Mouse (Mus musculus): ENCODE results near the gene Ppcdc. TPM values are rescaled to one million over a fixed set of nuclear protein-coding genes. Genes with fewer than 3 reads are reported as not detected.

Ppcdc gene
- total and polyA plus RNA-seq, 3 experiments, result 38.8 to 50.3 (median 44.1) TPM

DNA sequence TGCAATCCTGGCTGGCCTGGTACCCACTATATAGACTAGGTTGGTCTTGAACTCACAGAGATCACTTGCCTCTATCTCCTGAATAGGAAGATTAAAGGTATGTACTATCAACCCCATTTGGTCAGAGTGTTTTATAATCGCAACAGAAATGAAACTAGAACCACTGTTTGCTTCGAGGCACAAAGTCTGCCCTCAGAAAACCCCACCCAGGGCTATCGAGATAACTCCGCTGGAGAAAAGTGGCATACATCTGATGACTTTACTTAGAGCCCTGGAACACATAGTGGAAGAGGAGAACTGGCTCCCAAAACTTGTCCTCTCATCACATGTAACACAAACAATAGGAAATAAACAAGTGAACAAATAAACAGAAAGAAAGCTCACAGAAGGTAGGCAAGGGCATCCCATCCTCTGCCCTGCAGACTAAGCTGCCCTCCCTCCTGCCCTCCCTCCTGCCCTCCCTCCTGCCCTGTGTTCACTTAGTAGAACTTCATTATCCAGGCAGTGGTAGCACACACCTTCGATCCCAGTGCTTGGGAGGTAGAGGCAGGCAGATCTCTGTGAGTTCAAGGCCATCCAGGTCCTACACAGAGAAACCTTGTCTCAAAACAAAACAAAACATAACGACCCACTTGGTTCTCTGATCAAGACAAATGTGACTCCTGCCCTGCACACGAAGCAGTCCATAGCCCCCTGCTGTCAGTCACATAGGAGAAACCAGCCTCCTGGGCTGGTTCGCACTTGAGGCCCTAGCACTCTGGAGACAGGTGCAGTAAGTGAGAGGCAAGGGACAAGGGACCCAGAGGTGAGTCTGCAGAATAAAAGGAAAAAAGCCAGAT is 12.9 kb upstream of the Ppcdc start:
- Histone ChIP-seq H3K4me2 (ENCODE audit: insufficient read depth, low read depth, poor library complexity, severe bottlenecking) (peak overlapping the region; percentile 14; the same call in 1 of the 2 replicates), H3K36me3 (replicated peaks in 1 of 2; ENCODE audit: control insufficient read depth in 1 of 2, insufficient read depth in 1 of 2, low read length in 1 of 2) (no peaks in the 10 kb centered on the region), H3K79me2 (replicated peaks; ENCODE audit: control insufficient read depth, extremely low read depth, insufficient read depth, poor library complexity, severe bottlenecking) (no peaks in the 10 kb centered on the region), H3K4me3 (replicated peaks in 1 of 3; ENCODE audit: low read depth in 2 of 3, low read length in 2 of 3, poor library complexity in 1 of 3) (no peak overlapping the region), H3K4me1 (ENCODE audit: control insufficient read depth in 1 of 2, insufficient read depth in 2 of 2) (no peaks in the 10 kb centered on the region), H3K27me3 (replicated peaks) (peaks cover 7% of the 10 kb centered on the region), H3K9me3 (replicated peaks; ENCODE audit: low read length) (peaks cover 7% of the 10 kb centered on the region), H3K9ac (ENCODE audit: insufficient read depth, low read depth) (no peak overlapping the region), H3K27ac (ENCODE audit: insufficient read depth, low read depth) (no peak overlapping the region)
- no peak for DNase-seq (ENCODE audit: extremely low read depth)
- no peak for TF ChIP-seq NRF1 (IDR thresholded peaks at IDR 0.05; ENCODE audit: low read depth, low read length)
- no peak for TF ChIP-seq RAD21 (IDR thresholded peaks at IDR 0.05; ENCODE audit: low read depth, low read length)
- TF ChIP-seq NELFE (IDR thresholded peaks at IDR 0.05; ENCODE audit: low read depth, low read length), result no peak
- no peak for TF ChIP-seq E2F4 (IDR thresholded peaks at IDR 0.05; ENCODE audit: insufficient replicate concordance, low read depth, low read length)
- TF ChIP-seq CHD2 (IDR thresholded peaks at IDR 0.05; ENCODE audit: low read length), result no peak
- TF ChIP-seq TBP (conservative IDR thresholded peaks at IDR 0.05; ENCODE audit: low read depth, low read length), result no peak
- dilution Hi-C loops (cut with MboI; ENCODE audit: extremely low pct_ligation_motif_present, extremely low pct_unique_long_range_greater_than_20kb, low sequenced_read_pairs) (no loop called here), in situ Hi-C loops (cut with MboI; ENCODE audit: low pct_ligation_motif_present, low pct_unique_long_range_greater_than_20kb, low sequenced_read_pairs) (no loop called here)

DNA sequence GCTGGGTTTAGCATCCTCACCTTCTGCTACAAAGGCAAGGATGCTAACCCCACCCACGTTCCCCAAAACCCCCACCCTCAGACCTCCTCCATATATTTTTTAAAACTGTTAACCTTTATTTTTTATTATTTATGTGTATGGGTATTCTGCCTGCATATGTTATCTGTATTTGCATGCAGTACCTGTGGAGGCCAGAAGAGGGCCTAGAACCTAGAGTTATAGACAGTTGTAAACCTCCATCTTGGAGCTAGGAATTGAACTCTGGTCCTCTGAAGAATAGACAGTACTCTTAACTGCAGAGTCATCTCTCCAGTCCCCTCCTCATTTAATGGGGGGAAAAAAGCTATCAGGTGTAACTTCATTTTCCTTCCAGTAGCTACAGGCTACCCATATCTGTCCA is 9.8 kb upstream of the Ppcdc start:
- DNase-seq (ENCODE audit: extremely low read depth), result no peak
- in situ Hi-C loops (cut with MboI; ENCODE audit: low pct_ligation_motif_present, low pct_unique_long_range_greater_than_20kb, low sequenced_read_pairs) (loop anchor here (10.0 kb wide), 1 partner anchor 55 kb away; the partner anchor contains the start of gene Rpp25), dilution Hi-C loops (cut with MboI; ENCODE audit: extremely low pct_ligation_motif_present, extremely low pct_unique_long_range_greater_than_20kb, low sequenced_read_pairs) (no loop called here)
- Histone ChIP-seq H3K9ac (ENCODE audit: insufficient read depth, low read depth) (no peak overlapping the region), H3K4me2 (ENCODE audit: insufficient read depth, low read depth, poor library complexity, severe bottlenecking) (no peak overlapping the region), H3K27me3 (replicated peaks) (peaks cover 6% of the 10 kb centered on the region), H3K4me3 (replicated peaks in 1 of 3; ENCODE audit: low read depth in 2 of 3, low read length in 2 of 3, poor library complexity in 1 of 3) (no peak overlapping the region), H3K79me2 (replicated peaks; ENCODE audit: control insufficient read depth, extremely low read depth, insufficient read depth, poor library complexity, severe bottlenecking) (no peaks in the 10 kb centered on the region), H3K36me3 (replicated peaks in 1 of 2; ENCODE audit: control insufficient read depth in 1 of 2, insufficient read depth in 1 of 2, low read length in 1 of 2) (no peaks in the 10 kb centered on the region), H3K4me1 (ENCODE audit: control insufficient read depth in 1 of 2, insufficient read depth in 2 of 2) (no peaks in the 10 kb centered on the region), H3K9me3 (replicated peaks; ENCODE audit: low read length) (no peaks in the 10 kb centered on the region), H3K27ac (ENCODE audit: insufficient read depth, low read depth) (no peak overlapping the region)
- TF ChIP-seq POLR2A (IDR thresholded peaks at IDR 0.05; ENCODE audit: low read depth, low read length), result no peak
- peak; percentile 0 for TF ChIP-seq RAD21 (IDR thresholded peaks at IDR 0.05; ENCODE audit: low read depth, low read length)
- TF ChIP-seq NELFE (IDR thresholded peaks at IDR 0.05; ENCODE audit: low read depth, low read length), result no peak
- peak; percentile 29 to 46; a peak in 2 of 4 replicates for TF ChIP-seq CTCF (conservative IDR thresholded peaks at IDR 0.05 in 1 of 2, IDR thresholded peaks at IDR 0.05 in 1 of 2; ENCODE audit: low read depth in 2 of 2, low read length in 2 of 2)
- no peak for TF ChIP-seq TCF12 (IDR thresholded peaks at IDR 0.05; ENCODE audit: low read depth, low read length)

DNA sequence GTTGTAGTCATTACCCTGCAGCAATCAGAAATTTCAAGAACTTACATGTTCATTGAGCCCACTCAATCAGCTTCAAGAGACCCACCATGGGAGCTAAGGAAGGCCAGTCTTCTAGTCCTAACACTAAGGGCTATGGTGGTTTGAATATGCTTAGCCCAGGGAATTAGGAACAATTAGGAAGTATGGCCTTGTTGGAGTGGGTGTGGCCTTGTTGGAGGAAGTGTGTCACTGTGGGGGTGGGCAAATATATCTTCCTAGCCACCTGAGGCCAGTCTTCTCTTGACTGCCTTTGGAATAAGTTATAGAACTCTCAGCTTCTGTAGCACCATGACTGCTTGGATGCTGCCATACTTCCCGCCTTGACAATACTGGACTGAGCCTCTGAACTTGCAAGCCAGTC is 696 bp upstream of the Ppcdc start:
- Histone ChIP-seq H3K79me2 (replicated peaks; ENCODE audit: control insufficient read depth, extremely low read depth, insufficient read depth, poor library complexity, severe bottlenecking) (no peaks in the 10 kb centered on the region), H3K4me2 (ENCODE audit: insufficient read depth, low read depth, poor library complexity, severe bottlenecking) (peak overlapping the region; percentile 80), H3K27me3 (replicated peaks) (peaks cover 3% of the 10 kb centered on the region), H3K9ac (ENCODE audit: insufficient read depth, low read depth) (peak overlapping the region; percentile 80), H3K4me1 (ENCODE audit: control insufficient read depth in 1 of 2, insufficient read depth in 2 of 2) (peaks cover 8 to 27% of the 10 kb centered on the region in 2 experiments), H3K9me3 (replicated peaks; ENCODE audit: low read length) (no peaks in the 10 kb centered on the region), H3K4me3 (replicated peaks in 1 of 3; ENCODE audit: low read depth in 2 of 3, low read length in 2 of 3, poor library complexity in 1 of 3) (peak overlapping the region; percentile 53 to 70 (median 56)), H3K27ac (ENCODE audit: insufficient read depth, low read depth) (peak overlapping the region; percentile 66), H3K36me3 (replicated peaks in 1 of 2; ENCODE audit: control insufficient read depth in 1 of 2, insufficient read depth in 1 of 2, low read length in 1 of 2) (peaks cover 0 to 26% of the 10 kb centered on the region in 2 experiments)
- in situ Hi-C loops (cut with MboI; ENCODE audit: low pct_ligation_motif_present, low pct_unique_long_range_greater_than_20kb, low sequenced_read_pairs), result loop anchor here (10.0 kb wide), 1 partner anchor 64 kb away; the partner anchor contains the start of gene Rpp25
- dilution Hi-C loops (cut with MboI; ENCODE audit: extremely low pct_ligation_motif_present, extremely low pct_unique_long_range_greater_than_20kb, low sequenced_read_pairs), result no loop called here
- peak; percentile 67 for DNase-seq (ENCODE audit: extremely low read depth)
- TF ChIP-seq ZMIZ1 (IDR thresholded peaks at IDR 0.05; ENCODE audit: low read depth, low read length), result peak; percentile 32; the same call in 1 of the 2 replicates
- TF ChIP-seq NELFE (IDR thresholded peaks at IDR 0.05; ENCODE audit: low read depth, low read length), result peak; percentile 60; the same call in 1 of the 2 replicates
- TF ChIP-seq POLR2A (IDR thresholded peaks at IDR 0.05; ENCODE audit: low read depth, low read length), result peak; percentile 76
- TF ChIP-seq GABPA (IDR thresholded peaks at IDR 0.05; ENCODE audit: insufficient replicate concordance, low read depth, low read length), result no peak
- peak; percentile 68 for TF ChIP-seq ELF1 (IDR thresholded peaks at IDR 0.05; ENCODE audit: low read depth, low read length)
- TF ChIP-seq TBP (conservative IDR thresholded peaks at IDR 0.05; ENCODE audit: low read depth, low read length), result peak; percentile 83
- no peak for TF ChIP-seq MAX (IDR thresholded peaks at IDR 0.05; ENCODE audit: low read length)
- peak; percentile 62; the same call in 1 of the 2 replicates for TF ChIP-seq TCF12 (IDR thresholded peaks at IDR 0.05; ENCODE audit: low read depth, low read length)
- peak; percentile 64 for TF ChIP-seq CHD2 (IDR thresholded peaks at IDR 0.05; ENCODE audit: low read length)
- no peak for TF ChIP-seq UBTF (IDR thresholded peaks at IDR 0.05; ENCODE audit: low read depth, low read length)
- peak; percentile 62; the same call in 1 of the 2 replicates for TF ChIP-seq HCFC1 (IDR thresholded peaks at IDR 0.05; ENCODE audit: low read depth, low read length)
- 0 out of 2 replicates have a peak, but pooled peaks have one; percentile 45 for TF ChIP-seq MYC (IDR thresholded peaks at IDR 0.05; ENCODE audit: low read depth, low read length)
